Mouse (Mus musculus) right cerebral cortex, postnatal 14 days (tissue): Measurements from ENCODE around the gene Fgfr2.
A peak's percentile ranks its signal among the peaks of the same experiment; 100 is the strongest.

Experiments
- DNase-seq: peaks from one replicate; pipeline ENCODE4 v3.0.0; 2022

Fgfr2 gene

DNA sequence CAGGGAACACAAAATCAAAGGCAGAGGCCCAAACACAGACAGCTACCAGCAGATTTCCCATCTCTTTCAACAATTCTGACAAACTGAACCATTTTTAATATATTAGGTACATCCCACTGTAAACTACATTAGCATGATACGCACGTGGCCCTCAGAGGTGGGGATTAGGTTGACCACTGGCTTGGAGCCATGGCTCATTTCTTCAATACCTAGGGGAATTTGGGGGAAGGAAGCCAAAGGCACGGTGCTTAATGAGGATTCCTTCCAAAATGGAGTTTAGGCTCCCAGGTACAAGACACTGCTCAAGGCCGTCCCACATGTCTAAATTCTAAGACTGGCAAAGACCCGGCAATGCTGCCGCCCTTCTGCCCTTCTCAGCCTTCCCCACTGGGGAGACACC is 120.9 kb downstream of the Fgfr2 start:
- DNase-seq, result no peak

DNA sequence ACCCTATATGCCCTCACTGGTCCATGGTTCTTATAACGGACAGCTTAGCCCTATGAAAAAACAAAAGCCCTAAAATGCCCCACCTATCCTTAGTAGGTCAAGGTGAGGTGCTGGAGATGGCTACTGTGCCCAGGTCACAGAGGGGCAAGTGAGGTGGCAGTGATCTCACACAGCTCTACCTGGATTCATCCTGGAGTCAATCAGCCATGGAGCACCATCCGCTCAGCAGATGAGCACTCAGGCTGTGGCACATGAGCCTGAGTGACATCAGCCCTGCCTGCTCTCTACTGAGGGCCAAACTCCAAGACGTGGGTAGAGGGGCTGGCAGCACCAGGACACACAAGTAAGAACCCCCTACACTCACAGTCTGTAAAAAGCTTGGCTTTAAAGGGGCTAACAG is 121.8 kb downstream of the Fgfr2 start:
- no peak for DNase-seq

DNA sequence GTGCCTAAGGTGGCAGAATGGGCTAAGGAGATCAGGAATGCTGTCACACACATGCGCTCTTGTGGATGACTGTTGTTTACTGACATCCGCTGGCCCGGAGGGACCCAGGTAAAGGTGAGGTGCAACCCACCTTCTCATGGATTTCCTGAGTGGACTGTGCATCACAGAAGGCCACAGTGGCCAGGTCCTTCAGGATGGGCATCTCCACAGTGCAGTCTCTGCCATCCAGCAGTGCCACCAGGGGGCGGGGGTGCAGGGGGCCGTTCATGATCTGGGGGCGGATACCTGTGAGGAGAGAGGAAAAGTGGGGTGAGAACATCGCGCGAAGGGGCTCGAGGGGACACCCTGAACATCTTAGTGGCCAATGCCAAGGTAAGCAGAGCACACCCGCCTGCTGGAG is 124.1 kb downstream of the Fgfr2 start:
- no peak for DNase-seq

DNA sequence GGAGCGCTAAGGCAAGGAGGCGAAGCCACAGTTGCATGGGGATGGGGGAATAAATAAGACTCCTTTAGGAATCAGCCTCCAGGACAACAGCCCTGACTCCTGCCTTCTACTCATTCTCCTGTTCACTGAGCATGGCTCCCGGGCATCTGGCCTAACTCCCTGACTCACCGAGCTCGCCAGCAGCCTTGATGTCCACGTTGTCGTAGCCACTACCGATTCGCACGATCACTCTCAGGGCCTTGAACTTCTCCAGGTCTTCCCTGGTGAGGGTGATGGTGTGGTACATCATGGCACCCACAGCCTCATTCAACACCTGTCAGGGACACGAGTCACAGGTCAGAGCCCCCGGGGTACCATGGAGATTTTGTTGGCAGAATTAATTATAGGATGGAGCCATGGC is 124.5 kb downstream of the Fgfr2 start:
- no peak for DNase-seq

DNA sequence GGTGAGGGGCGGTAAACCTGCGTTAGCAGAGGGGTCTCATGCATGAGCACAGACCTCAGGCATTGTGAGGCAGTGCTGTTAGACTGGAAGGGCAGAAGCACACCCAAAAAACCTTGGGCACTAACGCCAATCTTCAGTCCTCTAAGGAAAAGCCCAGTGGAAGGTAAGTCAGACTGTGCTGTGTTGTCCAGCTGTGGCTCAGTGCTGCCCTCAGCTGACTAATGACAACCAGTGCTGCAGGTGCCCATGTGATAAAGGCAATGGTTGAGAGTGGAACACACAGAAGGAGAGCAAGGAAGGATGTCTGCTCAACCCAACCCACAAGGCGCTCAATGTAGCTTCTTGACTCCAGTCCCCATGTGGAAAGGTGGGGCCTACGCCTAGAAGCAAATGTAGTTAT is 126.8 kb downstream of the Fgfr2 start:
- DNase-seq, result no peak

DNA sequence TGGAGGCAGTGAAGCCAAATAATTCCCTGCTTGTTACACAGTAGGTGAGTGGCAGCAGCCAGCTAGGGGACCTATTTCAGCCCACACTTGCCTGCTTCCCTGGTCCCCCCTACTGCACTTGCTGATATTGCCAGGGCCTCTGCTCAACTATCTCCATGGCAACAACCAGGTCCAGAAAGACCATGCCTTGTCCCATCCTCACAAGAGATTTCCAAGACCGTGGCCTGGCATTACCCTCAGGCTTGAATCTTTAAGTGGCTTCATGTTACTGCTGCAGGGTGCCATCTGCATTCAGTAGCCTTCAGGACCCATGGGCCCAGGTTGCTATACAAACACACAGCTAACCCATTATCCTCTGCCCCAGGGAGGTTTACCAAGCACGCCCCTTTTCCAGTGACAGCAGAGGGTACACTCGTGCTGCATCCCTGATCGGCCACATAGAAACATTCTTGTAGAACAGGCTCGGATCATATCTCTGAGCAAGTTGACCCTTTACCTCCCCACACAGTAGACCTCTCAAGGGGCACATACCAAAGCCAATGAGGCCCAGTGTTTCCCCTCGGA is 128.4 kb downstream of the Fgfr2 start:
- no peak for DNase-seq

DNA sequence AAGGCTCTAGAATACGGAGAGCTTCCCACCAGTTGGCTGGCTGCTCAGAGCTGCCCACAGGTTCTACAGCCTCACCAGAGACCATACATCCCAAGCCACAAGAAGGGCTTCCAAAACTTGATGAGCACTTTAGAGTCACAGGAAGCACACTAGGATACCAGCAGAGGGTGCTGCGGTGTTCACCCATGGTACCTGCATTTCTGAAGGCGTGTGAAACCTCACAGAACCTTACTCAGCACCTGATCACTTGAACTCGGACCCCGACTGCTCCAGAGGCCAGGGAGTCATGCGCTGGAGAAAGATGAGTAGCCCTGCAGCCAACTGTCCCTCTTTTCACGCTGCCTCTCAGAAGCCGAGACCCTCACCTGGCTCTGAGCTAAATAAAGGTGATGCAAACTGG is 129.0 kb downstream of the Fgfr2 start:
- DNase-seq, result no peak

DNA sequence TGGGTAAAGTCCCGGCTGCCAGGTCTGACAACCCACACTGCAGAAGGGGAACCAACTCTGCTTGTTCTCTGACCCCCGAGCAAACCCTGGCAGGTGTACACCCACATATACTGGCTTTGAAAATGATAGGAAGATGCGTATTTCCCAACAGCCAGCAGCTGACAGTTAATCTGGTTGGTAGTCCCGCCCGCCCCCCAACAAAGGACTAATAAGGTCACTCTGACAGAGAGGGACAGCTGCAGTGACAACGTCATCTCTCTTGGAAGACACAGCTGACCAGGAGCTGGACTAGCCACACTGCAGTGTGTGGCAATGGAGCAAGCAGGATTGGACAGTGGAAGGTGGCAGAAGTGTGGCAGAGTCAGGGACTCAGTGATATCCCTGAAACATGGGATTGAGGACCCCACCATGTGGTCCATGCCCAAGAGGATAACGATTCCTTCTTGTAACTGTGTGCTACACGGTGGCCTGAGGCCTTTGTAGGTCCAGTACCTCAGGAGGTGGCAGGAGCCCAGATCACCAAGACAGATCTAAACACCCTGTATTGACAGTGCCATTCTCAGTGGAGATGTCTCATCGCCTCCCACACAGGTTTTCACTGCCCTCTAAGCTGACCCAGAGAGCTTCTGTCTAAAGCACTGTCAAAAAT is 130.1 kb downstream of the Fgfr2 start:
- DNase-seq, result no peak

DNA sequence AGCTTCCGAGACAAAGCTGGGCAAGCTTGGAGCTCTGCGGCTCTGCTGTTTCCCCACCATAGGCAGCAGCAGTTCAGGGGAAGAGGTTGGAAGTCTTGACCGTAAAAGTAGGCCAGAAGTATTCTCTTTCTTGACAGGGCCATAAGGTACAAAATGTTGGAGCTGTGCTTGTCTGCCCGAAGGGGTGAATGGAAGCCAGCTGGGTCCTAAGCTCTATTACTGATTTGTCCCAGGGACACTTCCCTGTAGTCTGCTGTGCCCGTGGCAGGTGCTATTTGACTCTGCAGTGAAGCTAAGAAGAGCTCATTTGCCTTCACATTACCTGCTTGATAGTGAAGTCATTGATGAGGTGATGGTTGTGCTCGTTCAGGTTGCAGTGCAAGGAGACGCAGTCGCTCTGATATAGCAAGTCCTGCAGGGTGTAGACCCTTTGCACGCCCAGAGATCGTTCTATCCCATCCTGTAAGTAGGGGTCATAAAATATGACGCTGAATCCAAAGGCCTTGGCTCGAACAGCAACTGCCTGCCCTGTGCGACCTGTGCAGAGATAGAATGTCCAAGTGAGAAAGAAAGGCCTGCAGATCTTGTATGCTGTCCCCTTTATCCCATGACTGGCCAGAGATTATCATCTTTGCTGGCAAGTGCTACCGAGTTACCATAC is 131.8 kb downstream of the Fgfr2 start:
- no peak for DNase-seq

DNA sequence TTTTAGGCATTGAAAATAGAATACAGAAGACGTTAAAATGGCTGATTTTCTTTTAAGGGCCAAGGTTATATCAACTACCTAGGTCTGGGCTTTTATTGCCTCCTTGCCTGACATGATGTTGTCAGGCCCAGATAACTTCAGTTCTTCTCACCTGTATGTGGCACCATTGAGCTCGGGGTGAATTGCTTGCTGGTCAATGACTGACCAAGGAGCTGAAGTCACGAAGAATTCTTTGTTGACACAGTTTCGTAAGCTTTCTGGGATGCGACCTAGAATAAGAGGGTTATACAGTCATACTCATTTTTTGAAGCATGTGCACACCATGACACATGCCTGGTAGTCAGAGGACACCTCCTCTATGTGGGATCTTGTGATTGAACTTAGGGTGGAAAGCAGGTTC is 133.3 kb downstream of the Fgfr2 start:
- no peak for DNase-seq

DNA sequence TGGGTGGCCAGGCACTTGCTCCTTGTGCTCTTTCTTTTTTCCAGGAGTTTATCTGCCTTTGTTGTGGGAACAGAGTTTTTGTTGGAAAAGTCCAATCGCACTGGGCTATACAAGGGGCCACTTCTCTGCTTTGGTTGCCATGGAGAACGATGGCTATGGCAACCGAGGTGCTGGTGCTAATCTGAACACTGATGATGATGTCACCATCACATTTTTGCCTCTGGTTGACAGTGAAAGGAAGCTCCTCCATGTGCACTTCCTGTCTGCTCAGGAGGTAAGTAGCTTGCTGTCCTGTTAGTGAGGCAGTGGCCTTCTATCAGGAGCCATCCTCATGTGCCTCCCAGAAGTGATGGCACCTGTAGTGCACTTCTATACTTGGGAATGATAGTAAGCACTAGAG is 140.5 kb downstream of the Fgfr2 start:
- no peak for DNase-seq

DNA sequence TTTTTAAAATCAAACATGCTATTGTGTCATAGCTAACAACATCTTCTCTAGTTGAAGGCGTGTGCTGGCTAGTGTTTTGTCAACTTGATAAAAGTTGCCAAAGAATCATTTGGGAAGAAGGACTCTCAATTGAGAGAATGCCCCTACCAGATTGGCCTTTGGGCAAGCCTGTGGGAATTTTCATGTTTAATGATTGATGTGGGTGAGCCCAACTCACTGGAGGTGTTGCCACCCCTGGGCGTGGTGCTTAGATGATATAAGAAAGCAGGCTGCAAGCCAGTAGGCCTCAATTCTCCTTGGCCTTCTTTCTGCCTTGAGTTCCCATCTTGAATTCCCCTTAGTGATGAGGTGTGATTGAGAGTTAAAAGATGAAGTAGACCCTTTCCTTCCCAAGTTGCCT is 145.2 kb downstream of the Fgfr2 start:
- DNase-seq, result no peak

DNA sequence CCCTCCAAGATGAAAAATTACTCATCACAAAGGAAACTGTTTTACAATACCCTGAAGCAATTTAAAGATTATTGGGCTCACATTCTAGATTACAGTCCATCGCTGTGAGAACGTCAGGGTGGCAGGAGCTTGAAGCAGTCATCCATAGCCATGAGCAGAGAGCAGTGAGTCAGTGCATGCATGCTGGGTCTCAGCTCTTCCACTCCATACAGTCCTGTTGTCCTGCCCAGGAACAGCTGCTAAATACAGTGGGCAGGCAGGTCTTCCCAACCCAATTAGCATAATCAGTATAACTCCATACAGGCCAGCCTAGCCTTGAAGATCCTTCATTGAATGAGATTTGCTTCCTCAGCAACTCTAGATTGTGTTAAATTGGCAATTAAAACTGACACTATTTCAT is 147.1 kb downstream of the Fgfr2 start:
- DNase-seq, result no peak

DNA sequence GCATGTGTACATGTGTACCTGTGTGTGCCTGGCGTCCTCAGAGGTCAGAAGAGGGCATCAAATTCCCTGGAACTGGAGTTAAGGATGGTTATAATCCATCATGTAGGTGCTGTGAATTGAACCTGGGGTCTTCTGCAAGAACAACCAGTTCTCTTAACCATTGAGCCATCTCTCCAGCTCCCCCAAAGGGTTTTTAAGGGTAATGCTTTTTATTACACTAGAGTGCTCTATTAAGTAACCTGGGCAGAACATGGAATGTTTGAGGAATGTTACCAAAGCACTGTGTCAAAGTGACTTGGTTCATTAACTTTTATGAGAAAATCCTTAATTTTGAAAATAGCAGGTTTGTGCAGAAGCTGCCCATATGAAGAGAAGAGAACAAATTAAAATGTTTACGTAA is 151.1 kb downstream of the Fgfr2 start:
- no peak for DNase-seq

DNA sequence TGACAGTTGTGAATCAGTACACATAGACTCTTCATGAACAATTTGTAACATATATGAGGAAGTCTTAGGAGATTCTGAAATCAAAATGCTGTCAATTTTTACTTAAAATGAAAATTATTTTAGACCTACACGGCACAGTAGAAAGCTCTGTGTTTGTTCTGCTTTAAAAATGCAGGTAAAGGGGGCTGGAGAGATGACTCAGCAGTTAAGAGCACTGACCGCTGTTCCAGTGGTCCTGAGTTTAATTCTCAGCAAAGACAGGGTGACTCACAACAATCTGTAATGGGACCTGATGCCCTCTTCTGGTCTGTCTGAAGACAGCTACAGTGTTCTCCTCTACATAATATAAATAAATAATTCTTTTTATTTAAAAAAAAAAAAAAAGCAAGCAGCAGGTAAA is 157.4 kb downstream of the Fgfr2 start:
- DNase-seq, result no peak

DNA sequence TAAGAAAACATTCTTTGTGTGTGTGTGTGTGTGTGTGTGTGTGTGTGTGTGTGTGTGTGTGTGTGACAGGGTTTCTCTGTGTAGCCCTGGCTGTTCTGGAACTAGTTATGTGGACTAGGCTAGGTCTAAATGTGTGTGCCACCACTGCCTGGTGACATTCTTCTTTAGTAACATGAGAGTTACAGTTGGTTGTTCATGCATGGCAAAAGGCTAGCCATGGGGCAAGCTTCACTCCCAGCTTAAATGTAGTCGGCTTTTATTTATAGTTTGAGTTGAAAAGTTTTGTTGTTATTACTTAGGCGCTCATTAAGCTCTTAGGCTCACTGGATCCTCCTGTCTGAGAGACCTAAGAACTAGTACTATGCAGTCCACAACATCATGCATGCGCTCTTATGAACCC is 158.8 kb downstream of the Fgfr2 start:
- no peak for DNase-seq

DNA sequence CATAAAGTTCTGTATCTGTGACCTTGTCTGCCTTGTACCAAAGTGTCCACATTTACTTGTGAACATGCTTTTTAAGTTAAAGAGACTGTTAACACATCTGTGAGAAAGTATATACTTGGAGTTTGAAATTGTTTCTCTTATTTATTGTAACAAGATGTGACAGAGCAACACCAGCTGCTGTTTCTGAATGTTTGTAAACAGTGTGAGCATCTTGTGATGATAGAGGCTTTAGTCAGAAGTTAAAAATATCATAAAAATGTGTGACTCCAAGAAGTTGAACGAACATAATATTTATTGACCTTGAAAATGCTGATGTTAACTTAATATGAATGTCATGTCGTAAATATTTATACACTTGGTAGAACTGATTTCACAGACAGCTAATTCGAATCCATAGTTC is 172.5 kb downstream of the Fgfr2 start:
- DNase-seq, result no peak

DNA sequence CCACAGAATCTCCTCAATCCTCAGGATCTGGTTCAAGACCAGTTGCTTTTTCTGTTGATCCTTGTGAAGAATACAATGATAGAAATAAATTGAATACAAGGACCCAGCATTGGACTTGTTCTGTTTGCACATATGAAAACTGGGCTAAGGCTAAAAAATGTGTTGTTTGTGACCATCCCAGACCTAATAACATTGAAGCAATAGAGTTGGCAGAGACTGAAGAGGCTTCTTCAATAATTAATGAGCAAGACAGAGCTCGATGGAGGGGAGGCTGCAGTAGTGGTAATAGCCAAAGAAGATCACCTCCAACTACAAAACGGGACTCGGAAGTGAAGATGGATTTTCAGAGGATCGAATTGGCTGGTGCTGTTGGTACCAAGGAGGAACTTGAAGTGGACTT is 173.2 kb downstream of the Fgfr2 start:
- no peak for DNase-seq

DNA sequence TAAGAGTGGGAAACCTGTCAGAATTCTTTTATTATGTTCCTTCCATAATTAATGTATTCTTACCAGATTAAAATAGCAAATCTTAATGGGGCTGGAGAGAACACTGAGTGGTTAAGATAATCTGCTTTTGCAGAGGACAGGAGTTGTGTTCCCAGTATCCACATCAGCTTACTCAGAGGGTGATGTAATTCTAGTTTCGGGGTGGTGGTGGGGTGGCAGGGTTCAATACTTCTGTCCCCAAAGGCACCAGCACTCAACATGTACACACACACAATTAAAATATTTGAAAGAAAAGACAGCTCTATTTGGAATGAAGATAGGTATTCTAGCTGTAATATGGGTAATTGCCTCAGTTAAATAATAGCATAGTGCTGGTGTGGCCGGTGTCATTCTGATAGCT is 182.6 kb downstream of the Fgfr2 start:
- no peak for DNase-seq

DNA sequence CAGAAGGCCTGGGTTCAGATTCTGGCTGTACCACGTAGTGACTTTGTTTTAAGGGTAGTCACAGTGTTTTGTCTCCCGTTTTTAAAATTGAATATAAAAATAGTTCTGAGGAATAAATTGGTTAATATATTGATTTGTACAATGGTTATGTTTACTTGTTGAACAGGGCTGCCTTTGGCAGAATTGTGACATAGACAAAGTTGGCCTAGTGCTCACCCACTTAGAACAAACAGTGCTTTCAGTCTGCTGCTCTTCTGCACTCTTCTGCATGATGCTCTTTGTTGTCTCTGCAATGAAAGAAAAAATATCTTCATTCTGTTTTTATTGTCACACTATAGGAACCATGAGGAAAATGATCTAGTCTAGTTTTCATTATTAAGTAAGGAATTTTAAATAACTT is 184.0 kb downstream of the Fgfr2 start:
- DNase-seq, result no peak

DNA sequence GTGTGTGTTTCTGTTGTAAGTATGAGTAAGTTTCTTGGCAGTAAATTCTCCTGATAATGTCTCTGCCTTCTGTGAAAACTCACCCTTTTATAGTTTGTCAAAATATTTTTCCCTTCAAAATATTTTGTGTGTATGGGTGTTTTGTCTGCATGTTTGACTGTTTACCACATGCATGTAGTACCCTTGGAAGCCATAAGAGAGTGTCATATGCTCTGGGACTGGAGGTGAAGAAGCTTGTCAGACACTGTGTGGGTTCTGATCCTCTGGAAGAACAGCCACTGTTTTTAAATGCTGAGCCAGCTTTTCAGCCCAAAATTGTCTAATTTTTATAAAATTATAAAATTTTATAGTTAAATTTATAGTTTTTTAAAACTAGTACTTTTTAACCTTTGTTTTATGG is 188.4 kb downstream of the Fgfr2 start:
- no peak for DNase-seq

DNA sequence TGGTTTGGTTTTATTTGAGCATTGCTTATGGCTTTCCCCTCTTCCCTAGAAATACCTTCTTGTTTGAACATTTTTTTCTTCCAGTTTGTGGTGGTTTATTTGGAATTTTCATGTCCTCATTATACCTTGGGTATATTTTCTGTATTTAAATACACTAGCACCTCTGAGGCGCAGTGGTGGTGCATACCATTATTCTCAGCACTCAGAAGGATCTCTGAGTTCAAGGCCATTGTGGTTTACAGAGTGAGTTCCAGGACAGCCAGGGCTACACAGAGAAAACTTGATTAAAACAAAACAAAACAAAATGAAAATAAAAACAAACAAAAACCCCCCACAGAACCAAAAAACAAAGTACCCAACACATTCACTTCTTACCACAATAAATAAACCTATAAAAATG is 189.8 kb downstream of the Fgfr2 start:
- DNase-seq, result no peak

DNA sequence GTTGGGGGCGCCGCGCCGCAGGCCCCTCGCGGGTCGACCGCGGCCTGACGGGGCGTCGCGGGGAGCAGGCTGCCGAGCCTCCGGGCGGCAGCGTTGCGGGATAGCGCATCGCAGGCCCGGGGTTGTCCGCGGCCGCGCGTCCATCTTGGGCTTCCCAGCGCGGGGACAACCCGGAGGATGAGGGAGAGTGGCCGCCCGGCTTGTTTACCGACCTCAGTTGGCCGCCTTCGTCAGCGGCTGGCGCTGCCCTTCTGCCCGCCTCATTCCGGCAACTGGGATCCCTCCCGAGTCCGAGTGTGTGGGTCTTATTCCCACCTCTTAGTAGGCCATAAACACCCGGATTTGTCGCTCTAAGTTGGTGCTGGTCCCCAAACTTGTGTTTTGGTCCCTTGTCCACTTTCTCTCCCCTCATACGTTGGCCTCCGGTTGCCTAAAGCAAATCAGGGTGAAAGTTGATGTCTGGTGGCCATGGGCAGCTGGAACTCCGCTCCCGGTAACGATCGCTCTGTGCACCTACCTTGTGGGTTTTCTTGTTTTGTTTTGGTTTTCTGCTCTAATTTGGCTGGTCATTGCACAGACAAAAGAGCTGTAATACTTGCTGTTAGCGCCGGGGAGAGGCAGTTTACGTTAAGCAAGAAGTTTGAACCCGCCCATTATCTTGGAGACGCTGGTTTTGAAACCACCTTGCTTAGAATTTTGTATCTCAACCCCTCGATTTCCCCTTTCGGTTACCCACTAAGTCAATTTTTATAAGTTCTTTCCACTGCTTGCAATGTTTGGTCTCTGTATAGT is 191.4 kb downstream of the Fgfr2 start:
- DNase-seq, result peak; percentile 44
